In genomic region chr4:120364729-120365128, GRCm38 (mm10) we compare ENCODE assay signal across 11 mouse cellular contexts. TPM values are rescaled to one million over a fixed set of nuclear protein-coding genes. Genes with fewer than 3 reads are reported as not detected.
DNase-seq lines count a peak whose midpoint lies in the region; ATAC-seq and TF ChIP-seq lines count a peak whose summit lies in the region.
"Had no signal": no experiment of that assay in that cellular context is flagged by ENCODE, and none has a peak within 500 bp of the region (broad histone marks: within the 10 kb centered on the region; RNA-seq: fewer than 3 reads in every experiment).

No protein-coding gene starts in this region.

- DNase-seq in brain, adult 2 months (ENCODE audit: low read depth, low spot score): peak; percentile 88
- peak; percentile 88 for DNase-seq in forebrain, embryonic 14.5 days (ENCODE audit: low spot score)
- peak; percentile 24 to 49 for DNase-seq in left cerebral cortex, adult 18-20 months (ENCODE audit: low spot score in 2 of 2)
- no peak for DNase-seq in urinary bladder, postnatal 10 days (ENCODE audit: low spot score)
- DNase-seq in lung, postnatal 36 days: no peak
- DNase-seq: cerebellum, postnatal 36 days; gastrocnemius, adult 2 months; kidney, adult 11 months had no signal

- peaks cover 26% of the 10 kb centered on the region for H3K4me1 ChIP-seq in forebrain, embryonic 14.5 days (ENCODE audit: control insufficient read depth, insufficient read depth, low read length)
- peaks cover 18% of the 10 kb centered on the region for H3K4me1 ChIP-seq in neural tube, embryonic 14.5 days (ENCODE audit: control insufficient read depth, insufficient read depth, low read length)
- no peaks in the 10 kb centered on the region for H3K4me1 ChIP-seq in intestine, postnatal 0 days (replicated peaks; ENCODE audit: control insufficient read depth, insufficient read depth, low read length)

- H3K27ac ChIP-seq in forebrain, embryonic 14.5 days (ENCODE audit: low read depth, low read length): peak overlapping the region; percentile 54; the same call in 1 of the 2 replicates
- no peak overlapping the region for H3K27ac ChIP-seq in neural tube, embryonic 14.5 days (ENCODE audit: low read depth, low read length)
- H3K27ac ChIP-seq in intestine, postnatal 0 days (ENCODE audit: low read depth, low read length): no peak overlapping the region
- H3K27ac ChIP-seq: gastrocnemius, adult 2 months had no signal

- H3K9ac ChIP-seq in forebrain, embryonic 14.5 days (ENCODE audit: low read length): no peak overlapping the region
- no peak overlapping the region for H3K9ac ChIP-seq in neural tube, embryonic 14.5 days (replicated peaks; ENCODE audit: low read depth, low read length)
- H3K9ac ChIP-seq in intestine, postnatal 0 days (ENCODE audit: low read depth, low read length): no peak overlapping the region

- peak; percentile 65 for ATAC-seq in forebrain, embryonic 14.5 days
- peak; percentile 55 for ATAC-seq in neural tube, embryonic 14.5 days (ENCODE audit: low read depth)
- no peak for ATAC-seq in intestine, postnatal 0 days
- ATAC-seq in monocyte, adult 5-6 weeks (replicated peaks; ENCODE audit: insufficient number of reproducible peaks, low FRiP score, low TSS enrichment, poor library complexity, severe bottlenecking): no peak

- no peaks in the 10 kb centered on the region for H3K9me3 ChIP-seq in forebrain, embryonic 14.5 days (replicated peaks; ENCODE audit: control insufficient read depth, low read length)
- H3K9me3 ChIP-seq in neural tube, embryonic 14.5 days (ENCODE audit: control insufficient read depth, low read length): no peaks in the 10 kb centered on the region
- no peaks in the 10 kb centered on the region for H3K9me3 ChIP-seq in intestine, postnatal 0 days (ENCODE audit: control insufficient read depth)

- H3K4me2 ChIP-seq in forebrain, embryonic 14.5 days (ENCODE audit: low read length): peak overlapping the region; percentile 6; the same call in 1 of the 2 replicates
- no peak overlapping the region; the same call in 1 of the 2 replicates for H3K4me2 ChIP-seq in neural tube, embryonic 14.5 days (ENCODE audit: low read depth, low read length)
- no peak overlapping the region for H3K4me2 ChIP-seq in intestine, postnatal 0 days (replicated peaks; ENCODE audit: low read depth)

- H3K27me3 ChIP-seq in forebrain, embryonic 14.5 days (replicated peaks; ENCODE audit: control insufficient read depth, insufficient read depth, low read length): no peaks in the 10 kb centered on the region; the same call in 1 of the 2 replicates
- no peaks in the 10 kb centered on the region for H3K27me3 ChIP-seq in neural tube, embryonic 14.5 days (ENCODE audit: control insufficient read depth, insufficient read depth, low read length)
- H3K27me3 ChIP-seq in intestine, postnatal 0 days (replicated peaks; ENCODE audit: control insufficient read depth, insufficient read depth, low read length): no peaks in the 10 kb centered on the region

- no peak for TF ChIP-seq CTCF in intestine, postnatal 0 days (IDR thresholded peaks at IDR 0.05; ENCODE audit: low read depth)

- H3K36me3 ChIP-seq in forebrain, embryonic 14.5 days (ENCODE audit: control insufficient read depth, insufficient read depth, low read length): no peaks in the 10 kb centered on the region
- no peaks in the 10 kb centered on the region for H3K36me3 ChIP-seq in neural tube, embryonic 14.5 days (ENCODE audit: control insufficient read depth, insufficient read depth, low read length)
- H3K36me3 ChIP-seq in intestine, postnatal 0 days (ENCODE audit: control insufficient read depth, insufficient read depth): no peaks in the 10 kb centered on the region

- 0% methylated on average over 3 of the region's 3 CpGs for WGBS in forebrain, embryonic 14.5 days
- 0% methylated on average over 3 of the region's 3 CpGs for WGBS in neural tube, embryonic 14.5 days
- WGBS in intestine, postnatal 0 days: 3% methylated on average over 3 of the region's 3 CpGs

- no peak overlapping the region for H3K4me3 ChIP-seq in forebrain, embryonic 14.5 days (ENCODE audit: low read depth, low read length)
- no peak overlapping the region for H3K4me3 ChIP-seq in neural tube, embryonic 14.5 days (ENCODE audit: low read depth, low read length)
- H3K4me3 ChIP-seq in intestine, postnatal 0 days (ENCODE audit: low read depth, low read length): no peak overlapping the region
- H3K4me3 ChIP-seq: gastrocnemius, adult 2 months had no signal

RNA-seq across cellular contexts. Expression of gene Scmh1, which starts 40.4 kb away (rescaled TPM):
- polyA plus RNA-seq in forebrain, embryonic 14.5 days (2014; fragmentation: Nextera tagmentation; extraction: Ambion mirVana): 38.8 and 55.8 TPM in 2 replicates
- 10 to 100 TPM; 78.5 to 84.3 TPM for total RNA-seq in left cerebral cortex, adult 18-20 months (2021)
- polyA plus RNA-seq in neural tube, embryonic 14.5 days (2014; fragmentation: Nextera tagmentation; extraction: Ambion mirVana): 90.8 and 94.6 TPM in 2 replicates
- 19.8 and 21.8 TPM in 2 replicates for polyA plus RNA-seq in intestine, postnatal 0 days (2015; fragmentation: Nextera tagmentation; extraction: Ambion mirVana)
- total RNA-seq in monocyte, adult 5-6 weeks (2017): 7.2 to 17.6 TPM (median 8.5 TPM) in 3 replicates

Comparison
In these comparisons a context has a peak if more than half of its experiments do, and no peak if none do; other contexts are left out.
1. DNase-seq: peak in brain, adult 2 months (single experiment), forebrain, embryonic 14.5 days (single experiment) and left cerebral cortex, adult 18-20 months (2 of 2); none in urinary bladder, postnatal 10 days (single experiment) and lung, postnatal 36 days (single experiment).
2. ATAC-seq: peak in forebrain, embryonic 14.5 days (single experiment) and neural tube, embryonic 14.5 days (single experiment); none in intestine, postnatal 0 days (single experiment) and monocyte, adult 5-6 weeks (single experiment).